Mouse (Mus musculus): ENCODE measurements at regions not wholly inside any gene's neighbourhood (a gene's known extent, or its start where the extent isn't known, plus 50 kb on each side); places are given as distances from the start of the nearest gene placed in this dataset.

DNA sequence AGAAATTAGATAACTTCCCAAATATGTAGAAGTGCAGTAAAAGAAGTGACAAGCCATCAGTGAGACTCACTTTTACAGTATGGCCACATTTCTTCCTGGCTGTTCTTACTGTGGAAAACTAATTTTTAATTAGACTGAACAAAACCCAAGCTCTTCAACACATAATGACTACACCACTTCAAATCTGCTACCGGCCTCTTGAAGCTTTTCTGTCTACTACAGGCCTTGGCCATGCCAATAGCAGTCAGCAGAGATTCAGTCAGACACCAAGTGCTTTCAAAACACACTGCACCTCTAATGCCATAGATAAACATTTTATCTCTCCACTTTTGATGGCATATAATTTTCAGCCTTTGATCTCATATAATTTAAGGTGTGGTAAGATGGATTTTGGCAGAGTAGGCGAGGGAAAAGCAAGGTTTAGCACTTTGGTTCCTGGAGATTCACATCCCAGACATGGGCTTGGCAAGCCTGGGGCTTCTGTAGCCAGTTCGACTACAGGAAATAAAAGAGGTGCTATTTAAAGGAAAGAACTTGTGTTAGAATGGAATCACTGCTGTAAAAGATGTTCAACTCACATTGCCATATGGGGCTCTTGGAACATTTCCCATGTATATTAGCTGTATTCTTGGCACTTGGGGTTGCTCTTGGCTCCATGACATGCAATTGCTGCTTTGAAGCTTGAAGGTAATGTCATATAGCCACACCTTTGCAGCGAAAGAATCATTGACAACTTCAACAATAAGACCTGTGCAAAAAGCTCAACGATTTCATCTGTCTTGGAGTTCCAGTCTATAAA lies 941.9 kb downstream of the Efnb2 start:
- no peak for DNase-seq
- H3K4me3 ChIP-seq (replicated peaks; ENCODE audit: extremely low read depth, low read depth, low read length), result no peak overlapping the region
- 62% methylated on average over 5 of the region's 5 CpGs for WGBS
- no peak for TF ChIP-seq CTCF (IDR thresholded peaks at IDR 0.05; ENCODE audit: insufficient read depth, low read length)
- TF ChIP-seq POLR2A (IDR thresholded peaks at IDR 0.05; ENCODE audit: borderline replicate concordance, extremely low read depth, low read depth, low read length), result no peak
- no peaks in the 10 kb centered on the region for H3K4me1 ChIP-seq (ENCODE audit: control insufficient read depth, insufficient read depth, low read length)

GRCm38 (mm10) chr8:7710764-7711163 lies 950.3 kb downstream of the Efnb2 start:
- no peak for TF ChIP-seq CTCF (IDR thresholded peaks at IDR 0.05; ENCODE audit: insufficient read depth, low read length)
- no peak for TF ChIP-seq POLR2A (IDR thresholded peaks at IDR 0.05; ENCODE audit: borderline replicate concordance, extremely low read depth, low read depth, low read length)
- no peak for DNase-seq
- no peak overlapping the region for H3K4me3 ChIP-seq (replicated peaks; ENCODE audit: extremely low read depth, low read depth, low read length)
- no peaks in the 10 kb centered on the region for H3K4me1 ChIP-seq (ENCODE audit: control insufficient read depth, insufficient read depth, low read length)
- 66% methylated on average over 1 of the region's 1 CpGs for WGBS

DNA sequence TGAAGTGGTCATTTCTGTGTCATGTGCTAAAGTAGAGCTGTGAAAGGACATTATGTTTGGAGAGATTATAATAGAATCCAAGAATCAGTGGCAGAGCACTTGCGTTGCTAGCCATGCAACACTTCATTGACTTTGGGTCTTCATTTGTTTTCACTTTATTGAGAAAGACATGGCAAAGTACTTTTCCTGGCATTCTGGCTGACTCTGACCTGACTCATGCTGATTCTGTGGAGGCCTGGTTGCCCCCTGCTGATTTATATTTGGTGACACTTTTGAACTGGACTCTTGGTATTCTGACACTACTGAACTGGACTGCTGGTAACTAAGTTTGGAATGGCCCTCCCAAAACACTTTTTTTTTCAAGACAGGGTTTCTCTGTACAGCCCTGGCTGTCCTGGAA lies 951.6 kb downstream of the Efnb2 start:
- Histone ChIP-seq H3K4me3 (replicated peaks; ENCODE audit: extremely low read depth, low read depth, low read length) (no peak overlapping the region), H3K4me1 (ENCODE audit: control insufficient read depth, insufficient read depth, low read length) (no peaks in the 10 kb centered on the region)
- WGBS, result 95% methylated on average over 1 of the region's 1 CpGs
- DNase-seq, result no peak
- TF ChIP-seq POLR2A (IDR thresholded peaks at IDR 0.05; ENCODE audit: borderline replicate concordance, extremely low read depth, low read depth, low read length), result no peak
- TF ChIP-seq CTCF (IDR thresholded peaks at IDR 0.05; ENCODE audit: insufficient read depth, low read length), result no peak

- DNase-seq, result no peak
- no peak overlapping the region for H3K4me3 ChIP-seq (replicated peaks; ENCODE audit: extremely low read depth, low read depth, low read length)
- TF ChIP-seq CTCF (IDR thresholded peaks at IDR 0.05; ENCODE audit: insufficient read depth, low read length), result no peak
- TF ChIP-seq POLR2A (IDR thresholded peaks at IDR 0.05; ENCODE audit: borderline replicate concordance, extremely low read depth, low read depth, low read length), result no peak
- WGBS, result 83% methylated on average over 2 of the region's 2 CpGs
- no peaks in the 10 kb centered on the region for H3K4me1 ChIP-seq (ENCODE audit: control insufficient read depth, insufficient read depth, low read length)
These were observed 969.6 kb downstream of the Efnb2 start for GRCm38 (mm10) chr8:7691355-7691996.

GRCm38 (mm10) chr8:7653804-7654203 lies 1007.2 kb downstream of the Efnb2 start:
- DNase-seq, result no peak
- Histone ChIP-seq H3K4me1 (ENCODE audit: control insufficient read depth, insufficient read depth, low read length) (no peaks in the 10 kb centered on the region), H3K4me3 (replicated peaks; ENCODE audit: extremely low read depth, low read depth, low read length) (no peak overlapping the region)
- TF ChIP-seq POLR2A (IDR thresholded peaks at IDR 0.05; ENCODE audit: borderline replicate concordance, extremely low read depth, low read depth, low read length), result no peak
- no peak for TF ChIP-seq CTCF (IDR thresholded peaks at IDR 0.05; ENCODE audit: insufficient read depth, low read length)
